Mouse (Mus musculus) embryonic facial prominence, embryonic 12.5 days (tissue): ENCODE data around the gene Npas4. TPM values are rescaled to one million over a fixed set of nuclear protein-coding genes. Genes with fewer than 3 reads are reported as not detected.
"Not testable (repeated sequence)": the region's sequence is repeated elsewhere in the genome, so short reads cannot be mapped to it uniquely, and the experiment has no call there.

Experiments used
- ATAC-seq: fragments of 200-750 bp; cut with Nextera tagmentation; 2 replicates; pipeline ENCODE4 v1.8.0; 2017; ENCODE audit not compliant: insufficient number of reproducible peaks, insufficient read depth, low FRiP score, low TSS enrichment
- H3K27ac ChIP-seq: fragments of 300-500 bp; sonication (generic); 2 replicates; pipeline ENCODE4 v1.5.1; 2016; ENCODE audit warnings: mild to moderate bottlenecking
- H3K27me3 ChIP-seq: fragments of 300-500 bp; sonication (generic); 2 replicates; pipeline ENCODE4 v1.6.1; 2016; ENCODE audit warnings: mild to moderate bottlenecking, moderate library complexity
- H3K36me3 ChIP-seq: fragments of 300-500 bp; sonication (generic); 2 replicates; pipeline ENCODE4 v1.6.1; 2016; ENCODE audit warnings: mild to moderate bottlenecking
- H3K4me1 ChIP-seq: fragments of 300-500 bp; sonication (generic); 2 replicates; pipeline ENCODE4 v1.6.1; 2016
- H3K4me2 ChIP-seq: fragments of 300-500 bp; sonication (generic); replicated peaks from 2 replicates; pipeline ENCODE4 v1.6.1; 2016; ENCODE audit warnings: mild to moderate bottlenecking, moderate library complexity
- H3K4me3 ChIP-seq: fragments of 300-500 bp; sonication (generic); 2 replicates; pipeline ENCODE4 v1.5.1; 2016; ENCODE audit warnings: mild to moderate bottlenecking
- H3K9ac ChIP-seq: fragments of 300-500 bp; sonication (generic); 2 replicates; pipeline ENCODE4 v1.6.1; 2016; ENCODE audit warnings: mild to moderate bottlenecking, moderate library complexity
- H3K9me3 ChIP-seq: fragments of 300-500 bp; sonication (generic); 2 replicates; pipeline ENCODE4 v1.6.1; 2016; ENCODE audit warnings: mild to moderate bottlenecking, moderate library complexity
- WGBS: fragments of 180-500 bp; shearing (Covaris S2); methylation state at CpG from one replicate; pipeline ENCODE4 v1.1.7; 2016; 5-methylcytosine and 5-hydroxymethylcytosine counted together
- polyA plus RNA-seq: library from polyadenylated mRNA; unstranded; fragments of >200 nt; fragmentation: Nextera tagmentation; extraction: Ambion mirVana; gene quantifications from 2 replicates; pipeline ENCODE4 v1.2.1, GENCODE M21; 2016

Gene Npas4
- polyA plus RNA-seq, 1 experiment from 2014 or later = 0.08 TPM

- WGBS = 84% methylated on average over 4 of the region's 4 CpGs
- Histone ChIP-seq H3K27me3 (no peaks in the 10 kb centered on the region), H3K4me2 (no peak overlapping the region), H3K4me3 (no peak overlapping the region), H3K36me3 (no peaks in the 10 kb centered on the region), H3K27ac (no peak overlapping the region), H3K9me3 (no peaks in the 10 kb centered on the region), H3K9ac (no peak overlapping the region), H3K4me1 (peaks cover 7% of the 10 kb centered on the region; the same call in 1 of the 2 replicates)
- no peak for ATAC-seq
Observed at GRCm38 (mm10) chr19:5017611-5018010, 27.5 kb upstream of the Npas4 start.

- Histone ChIP-seq H3K27ac (no peak overlapping the region), H3K4me3 (no peak overlapping the region), H3K36me3 (no peaks in the 10 kb centered on the region), H3K4me1 (peaks cover 7% of the 10 kb centered on the region; the same call in 1 of the 2 replicates), H3K9me3 (no peaks in the 10 kb centered on the region), H3K9ac (no peak overlapping the region), H3K27me3 (no peaks in the 10 kb centered on the region), H3K4me2 (0 out of 2 replicates have a peak overlapping the region, but pooled peaks have one; percentile 1)
- no peak for ATAC-seq
- 17% methylated on average over 12 of the region's 12 CpGs for WGBS
Observed at GRCm38 (mm10) chr19:5016782-5017181, 26.7 kb upstream of the Npas4 start.

GRCm38 (mm10) chr19:5016221-5016742 lies 26.2 kb upstream of the Npas4 start:
- 31% methylated on average over 10 of the region's 10 CpGs for WGBS

GRCm38 (mm10) chr19:5014961-5015398 lies 24.9 kb upstream of the Npas4 start:
- WGBS = 15% methylated on average over 8 of the region's 8 CpGs
- H3K4me1 ChIP-seq = peaks cover 7% of the 10 kb centered on the region; the same call in 1 of the 2 replicates
- H3K9ac ChIP-seq = no peak overlapping the region
- no peak for ATAC-seq
- no peaks in the 10 kb centered on the region for H3K27me3 ChIP-seq
- no peak overlapping the region for H3K4me3 ChIP-seq
- no peak overlapping the region for H3K4me2 ChIP-seq
- no peaks in the 10 kb centered on the region for H3K9me3 ChIP-seq
- no peaks in the 10 kb centered on the region for H3K36me3 ChIP-seq
- no peak overlapping the region for H3K27ac ChIP-seq

More at GRCm38 (mm10) chr19:5016221-5016742, 26.2 kb upstream of the Npas4 start:
- no peak overlapping the region for H3K9ac ChIP-seq
- ATAC-seq = peak; percentile 60; the same call in 1 of the 2 replicates
- no peaks in the 10 kb centered on the region for H3K9me3 ChIP-seq
- no peak overlapping the region for H3K4me3 ChIP-seq
- no peaks in the 10 kb centered on the region for H3K27me3 ChIP-seq
- 0 out of 2 replicates have a peak overlapping the region, but pooled peaks have one; percentile 17 for H3K27ac ChIP-seq
- H3K4me2 ChIP-seq = 0 out of 2 replicates have a peak overlapping the region, but pooled peaks have one; percentile 1
- H3K4me1 ChIP-seq = peaks cover 7% of the 10 kb centered on the region; the same call in 1 of the 2 replicates
- no peaks in the 10 kb centered on the region for H3K36me3 ChIP-seq

GRCm38 (mm10) chr19:5013138-5013537 lies 23.0 kb upstream of the Npas4 start:
- Histone ChIP-seq H3K9ac (no peak overlapping the region), H3K27me3 (no peaks in the 10 kb centered on the region), H3K27ac (no peak overlapping the region), H3K9me3 (no peaks in the 10 kb centered on the region), H3K36me3 (no peaks in the 10 kb centered on the region), H3K4me1 (peaks cover 7% of the 10 kb centered on the region; the same call in 1 of the 2 replicates), H3K4me3 (no peak overlapping the region), H3K4me2 (no peak overlapping the region)
- no peak for ATAC-seq
- WGBS = 66% methylated on average over 8 of the region's 8 CpGs

- Histone ChIP-seq H3K27ac (no peak overlapping the region), H3K9me3 (no peaks in the 10 kb centered on the region), H3K4me1 (peaks cover 7% of the 10 kb centered on the region), H3K9ac (no peak overlapping the region), H3K4me2 (no peak overlapping the region), H3K4me3 (no peak overlapping the region), H3K36me3 (no peaks in the 10 kb centered on the region), H3K27me3 (peaks cover 8% of the 10 kb centered on the region; the same call in 1 of the 2 replicates)
- ATAC-seq = no peak
- 74% methylated on average over 4 of the region's 4 CpGs for WGBS
Observed at GRCm38 (mm10) chr19:5004925-5005324, 14.8 kb upstream of the Npas4 start.

- not testable (repeated sequence) for H3K4me1 ChIP-seq, H3K36me3 ChIP-seq, H3K27ac ChIP-seq, H3K9me3 ChIP-seq, ATAC-seq, H3K4me3 ChIP-seq, H3K9ac ChIP-seq, H3K4me2 ChIP-seq
- 55% methylated on average over 2 of the region's 2 CpGs for WGBS
- H3K27me3 ChIP-seq = peaks cover 16% of the 10 kb centered on the region; the same call in 1 of the 2 replicates
Observed at GRCm38 (mm10) chr19:5003644-5004043, 13.5 kb upstream of the Npas4 start.

GRCm38 (mm10) chr19:5001666-5002406 lies 11.7 kb upstream of the Npas4 start:
- no peaks in the 10 kb centered on the region for H3K9me3 ChIP-seq
- H3K36me3 ChIP-seq = no peaks in the 10 kb centered on the region
- peak overlapping the region; percentile 59 for H3K4me2 ChIP-seq
- H3K4me1 ChIP-seq = peaks cover 7% of the 10 kb centered on the region
- H3K27ac ChIP-seq = peak overlapping the region; percentile 69
- under 1% methylated on average over 39 of the region's 39 CpGs for WGBS
- H3K4me3 ChIP-seq = peak overlapping the region; percentile 27
- peak overlapping the region; percentile 55 for H3K9ac ChIP-seq
- ATAC-seq = peak; percentile 84
- peaks cover 16% of the 10 kb centered on the region; the same call in 1 of the 2 replicates for H3K27me3 ChIP-seq

- peaks cover 7% of the 10 kb centered on the region for H3K4me1 ChIP-seq
- no peaks in the 10 kb centered on the region for H3K36me3 ChIP-seq
- no peak overlapping the region for H3K9ac ChIP-seq
- no peak overlapping the region for H3K27ac ChIP-seq
- no peak for ATAC-seq
- no peaks in the 10 kb centered on the region for H3K9me3 ChIP-seq
- H3K27me3 ChIP-seq = peaks cover 17% of the 10 kb centered on the region; the same call in 1 of the 2 replicates
- H3K4me2 ChIP-seq = no peak overlapping the region
- no peak overlapping the region for H3K4me3 ChIP-seq
- 73% methylated on average over 6 of the region's 6 CpGs for WGBS
Observed at GRCm38 (mm10) chr19:4999445-5000140, 9.5 kb upstream of the Npas4 start.

- peaks cover 53% of the 10 kb centered on the region for H3K27me3 ChIP-seq
- ATAC-seq = no peak
- 66% methylated on average over 5 of the region's 5 CpGs for WGBS
Observed at GRCm38 (mm10) chr19:4994043-4994442, 3.9 kb upstream of the Npas4 start.

GRCm38 (mm10) chr19:4992904-4993303 lies 2.8 kb upstream of the Npas4 start:
- H3K9me3 ChIP-seq = no peaks in the 10 kb centered on the region
- H3K36me3 ChIP-seq = no peaks in the 10 kb centered on the region
- H3K4me1 ChIP-seq = no peaks in the 10 kb centered on the region
- H3K4me3 ChIP-seq = no peak overlapping the region
- no peak overlapping the region for H3K4me2 ChIP-seq
- H3K9ac ChIP-seq = no peak overlapping the region
- ATAC-seq = no peak
- H3K27ac ChIP-seq = no peak overlapping the region
- WGBS = 8% methylated on average over 9 of the region's 9 CpGs
- peaks cover 54% of the 10 kb centered on the region for H3K27me3 ChIP-seq

More at GRCm38 (mm10) chr19:4994043-4994442, 3.9 kb upstream of the Npas4 start:
- no peak overlapping the region for H3K4me2 ChIP-seq
- no peaks in the 10 kb centered on the region for H3K4me1 ChIP-seq
- H3K36me3 ChIP-seq = no peaks in the 10 kb centered on the region
- H3K9me3 ChIP-seq = no peaks in the 10 kb centered on the region
- no peak overlapping the region for H3K9ac ChIP-seq
- no peak overlapping the region for H3K27ac ChIP-seq
- no peak overlapping the region for H3K4me3 ChIP-seq
